Mouse (Mus musculus) forebrain, embryonic 11.5 days (tissue): ENCODE measurements around the gene Gm10134. TPM values are rescaled to one million over a fixed set of nuclear protein-coding genes. Genes with fewer than 3 reads are reported as not detected.

Experiments used
- ATAC-seq: fragments of 200-750 bp; cut with Nextera tagmentation; replicated peaks from 2 replicates; pipeline ENCODE4 v1.8.0; 2017; ENCODE audit warnings: moderate TSS enrichment; ENCODE audit not compliant: low FRiP score
- DNase-seq: peaks from one replicate; pipeline ENCODE4 v3.0.0-alpha.2; 2017; ENCODE audit warnings: low spot score
- H3K27ac ChIP-seq: fragments of 300-500 bp; sonication (generic); 2 replicates; pipeline ENCODE4 v1.5.1; 2014; ENCODE audit warnings: low read depth, low read length
- H3K27me3 ChIP-seq: fragments of 300-500 bp; sonication (generic); 2 replicates; pipeline ENCODE4 v1.6.1; 2014; ENCODE audit warnings: mild to moderate bottlenecking, low read length, mixed read lengths; ENCODE audit not compliant: control insufficient read depth, insufficient read depth
- H3K36me3 ChIP-seq: fragments of 300-500 bp; sonication (generic); 2 replicates; pipeline ENCODE4 v1.6.1; 2014; ENCODE audit warnings: mild to moderate bottlenecking, low read length, moderate library complexity, mixed read lengths; ENCODE audit not compliant: control insufficient read depth, insufficient read depth
- H3K4me1 ChIP-seq: fragments of 300-500 bp; sonication (generic); replicated peaks from 2 replicates; pipeline ENCODE4 v1.6.1; 2014; ENCODE audit warnings: low read length, mixed read lengths; ENCODE audit not compliant: control insufficient read depth, insufficient read depth
- H3K4me2 ChIP-seq: fragments of 300-500 bp; sonication (generic); 2 replicates; pipeline ENCODE4 v1.6.1; 2014; ENCODE audit warnings: low read depth, mild to moderate bottlenecking, low read length, moderate library complexity, mixed read lengths; ENCODE audit not compliant: severe bottlenecking
- H3K4me3 ChIP-seq: fragments of 300-500 bp; sonication (generic); 2 replicates; pipeline ENCODE4 v1.5.1; 2014; ENCODE audit warnings: low read depth, low read length
- H3K9ac ChIP-seq: fragments of 300-500 bp; sonication (generic); 2 replicates; pipeline ENCODE4 v1.6.1; 2014; ENCODE audit warnings: low read length
- H3K9me3 ChIP-seq: fragments of 300-500 bp; sonication (generic); 2 replicates; pipeline ENCODE4 v1.6.1; 2016; ENCODE audit warnings: low read length, mixed read lengths; ENCODE audit not compliant: control insufficient read depth
- WGBS: fragments of 180-500 bp; shearing (Covaris S2); extraction: QIAGEN DNeasy Blood & Tissue Kit; methylation state at CpG from one replicate; pipeline ENCODE4 v1.1.7; 2014; 5-methylcytosine and 5-hydroxymethylcytosine counted together
- polyA plus RNA-seq: library from polyadenylated mRNA; unstranded; fragments of >200 nt; fragmentation: Nextera tagmentation; extraction: Ambion mirVana; gene quantifications from 2 replicates; pipeline ENCODE4 v1.2.1, GENCODE M21; 2014

Gm10134 gene
- polyA plus RNA-seq, 1 experiment from 2014 or later, result not detected

- Histone ChIP-seq H3K27ac (no peak overlapping the region), H3K9ac (no peak overlapping the region), H3K4me1 (no peaks in the 10 kb centered on the region), H3K4me3 (no peak overlapping the region), H3K27me3 (no peaks in the 10 kb centered on the region), H3K9me3 (no peaks in the 10 kb centered on the region), H3K36me3 (no peaks in the 10 kb centered on the region; the same call in 1 of the 2 replicates), H3K4me2 (no peak overlapping the region)
- ATAC-seq (no peak; the same call in 1 of the 2 replicates), DNase-seq (peak; percentile 87)
- WGBS, result 49% methylated on average over 11 of the region's 11 CpGs
These were observed 41.6 kb downstream of the Gm10134 start for GRCm38 (mm10) chr2:28547237-28548172.

- Histone ChIP-seq H3K9ac (no peak overlapping the region), H3K27me3 (no peaks in the 10 kb centered on the region), H3K9me3 (no peaks in the 10 kb centered on the region), H3K4me1 (no peaks in the 10 kb centered on the region), H3K36me3 (no peaks in the 10 kb centered on the region; the same call in 1 of the 2 replicates), H3K4me3 (no peak overlapping the region), H3K4me2 (no peak overlapping the region), H3K27ac (no peak overlapping the region)
- no peak for DNase-seq
- no peak for ATAC-seq
- 91% methylated on average over 13 of the region's 13 CpGs for WGBS
These were observed 43.3 kb downstream of the Gm10134 start for GRCm38 (mm10) chr2:28549157-28549556.

GRCm38 (mm10) chr2:28552301-28552700, 46.4 kb downstream of the Gm10134 start:
- DNase-seq (no peak), ATAC-seq (no peak)
- H3K27ac ChIP-seq, result no peak overlapping the region
- H3K4me2 ChIP-seq, result no peak overlapping the region
- H3K9me3 ChIP-seq, result no peaks in the 10 kb centered on the region
- 91% methylated on average over 5 of the region's 5 CpGs for WGBS
- no peak overlapping the region for H3K9ac ChIP-seq
- H3K36me3 ChIP-seq, result no peaks in the 10 kb centered on the region; the same call in 1 of the 2 replicates
- H3K27me3 ChIP-seq, result no peaks in the 10 kb centered on the region
- no peak overlapping the region for H3K4me3 ChIP-seq
- H3K4me1 ChIP-seq, result no peaks in the 10 kb centered on the region

Other genes starting within 250 kb of the Gm10134 start
- 7.4 and 7.8 TPM in 2 replicates for gene Ppp1r26, start 59.3 kb upstream of the Gm10134 start, polyA plus RNA-seq
- 1.6 and 2.2 TPM in 2 replicates for gene 1700007K13Rik, start 39.8 kb upstream of the Gm10134 start, polyA plus RNA-seq
- 67.2 and 70.6 TPM in 2 replicates for gene Mrps2, start 38.0 kb upstream of the Gm10134 start, polyA plus RNA-seq
- 0.35 TPM in 1 of 2 replicates, not detected in the other for gene Gbgt1, start 9.2 kb upstream of the Gm10134 start, polyA plus RNA-seq
- 42.7 and 47.6 TPM in 2 replicates for gene Ralgds, start 7.0 kb downstream of the Gm10134 start, polyA plus RNA-seq
- gene Cel, start 57.3 kb downstream of the Gm10134 start, polyA plus RNA-seq, result not detected in 2 replicates
- 41.6 and 42.3 TPM in 2 replicates for gene Gtf3c5, start 77.7 kb downstream of the Gm10134 start, polyA plus RNA-seq
- 3.4 and 3.5 TPM in 2 replicates for gene Gfi1b, start 115.9 kb downstream of the Gm10134 start, polyA plus RNA-seq
- gene Tsc1, start 135.1 kb downstream of the Gm10134 start, polyA plus RNA-seq, result 27.4 and 32.4 TPM in 2 replicates
- gene Spaca9, start 193.6 kb downstream of the Gm10134 start, polyA plus RNA-seq, result 1.5 and 2.1 TPM in 2 replicates
- 0.23 and 0.48 TPM in 2 replicates for gene Ak8, start 194.1 kb downstream of the Gm10134 start, polyA plus RNA-seq